Mouse (Mus musculus) lung, postnatal 0 days (tissue): Measurements from ENCODE around the gene Mgmt. TPM values are rescaled to one million over a fixed set of nuclear protein-coding genes. Genes with fewer than 3 reads are reported as not detected.

Source experiments
- ATAC-seq: fragments of 200-750 bp; cut with Nextera tagmentation; 2 replicates; pipeline ENCODE4 v1.8.0; 2017; ENCODE audit warnings: moderate library complexity
- DNase-seq: peaks from one replicate; pipeline ENCODE4 v3.0.0-alpha.2; 2016; ENCODE audit warnings: low spot score
- H3K27ac ChIP-seq: fragments of 300-500 bp; sonication (generic); 2 replicates; pipeline ENCODE4 v1.5.1; 2014; ENCODE audit warnings: antibody characterized with exemption, mild to moderate bottlenecking, low read length, mixed read lengths
- H3K27me3 ChIP-seq: fragments of 300-500 bp; sonication (generic); replicated peaks from 2 replicates; pipeline ENCODE4 v1.6.1; 2014; ENCODE audit warnings: low read length, mixed read lengths; ENCODE audit not compliant: insufficient read depth
- H3K36me3 ChIP-seq: fragments of 300-500 bp; sonication (generic); 2 replicates; pipeline ENCODE4 v1.6.1; 2014; ENCODE audit warnings: low read length, mixed read lengths; ENCODE audit not compliant: insufficient read depth
- H3K4me1 ChIP-seq: fragments of 300-500 bp; sonication (generic); 2 replicates; pipeline ENCODE4 v1.6.1; 2014; ENCODE audit warnings: antibody characterized with exemption, low read depth, low read length, mixed read lengths; ENCODE audit not compliant: insufficient read depth
- H3K4me2 ChIP-seq: fragments of 300-500 bp; sonication (generic); replicated peaks from 2 replicates; pipeline ENCODE4 v1.6.1; 2014; ENCODE audit warnings: low read depth, mild to moderate bottlenecking, low read length, moderate library complexity, mixed read lengths
- H3K4me3 ChIP-seq: fragments of 300-500 bp; sonication (generic); 2 replicates; pipeline ENCODE4 v1.5.1; 2014; ENCODE audit warnings: low read depth, low read length
- H3K9ac ChIP-seq: fragments of 300-500 bp; sonication (generic); replicated peaks from 2 replicates; pipeline ENCODE4 v1.6.1; 2014; ENCODE audit warnings: low read depth, mild to moderate bottlenecking
- H3K9me3 ChIP-seq: fragments of 300-500 bp; sonication (generic); 2 replicates; pipeline ENCODE4 v1.6.1; 2016; ENCODE audit warnings: low read length, mixed read lengths
- CTCF ChIP-seq: IDR thresholded peaks from 2 replicates; pipeline ENCODE4 v1.5.1; 2016; ENCODE audit warnings: antibody characterized with exemption, mild to moderate bottlenecking
- EP300 ChIP-seq: IDR thresholded peaks from 2 replicates; pipeline ENCODE4 v1.6.1; 2016; ENCODE audit warnings: antibody characterized with exemption, mild to moderate bottlenecking, control low read depth
- WGBS: fragments of 180-500 bp; shearing (Covaris S2); extraction: QIAGEN DNeasy Blood & Tissue Kit; methylation state at CpG from one replicate; pipeline ENCODE4 v1.1.7; 2014; 5-methylcytosine and 5-hydroxymethylcytosine counted together
- polyA plus RNA-seq: library from polyadenylated mRNA; unstranded; fragments of >200 nt; fragmentation: Nextera tagmentation; extraction: Ambion mirVana; gene quantifications from 2 replicates; pipeline ENCODE4 v1.2.1, GENCODE M21; 2015

Mgmt gene
- polyA plus RNA-seq, 1 experiment from 2014 or later = 1.8 TPM

DNA sequence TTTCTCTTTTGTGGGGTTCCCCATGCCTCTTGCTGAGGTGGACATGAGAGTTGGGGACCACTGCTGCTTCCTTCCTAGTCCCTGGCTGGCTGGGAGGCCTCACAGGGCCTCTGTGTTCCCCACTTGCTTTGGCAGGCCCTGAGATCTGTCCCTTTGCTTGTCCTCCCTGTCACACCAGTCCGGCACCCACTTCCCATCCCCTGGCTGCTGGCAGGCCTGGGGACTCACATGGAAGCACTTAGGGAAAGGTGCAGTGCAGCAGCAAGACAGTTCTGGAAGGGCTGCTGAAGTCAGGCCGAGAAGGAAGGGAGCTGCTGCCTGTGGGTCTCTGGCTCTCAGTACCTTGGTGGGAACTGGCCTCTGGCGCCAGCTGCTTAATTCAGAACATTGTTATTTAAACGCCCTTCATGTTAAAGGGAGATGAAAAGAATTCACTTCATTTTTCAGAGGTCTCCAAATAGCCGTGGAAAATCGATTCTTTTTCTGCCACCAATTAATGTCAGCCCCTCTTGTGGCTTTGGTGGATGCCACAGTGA, 53.9 kb downstream of the Mgmt start:
- no peak for ATAC-seq
- TF ChIP-seq CTCF (no peak), EP300 (no peak)

DNA sequence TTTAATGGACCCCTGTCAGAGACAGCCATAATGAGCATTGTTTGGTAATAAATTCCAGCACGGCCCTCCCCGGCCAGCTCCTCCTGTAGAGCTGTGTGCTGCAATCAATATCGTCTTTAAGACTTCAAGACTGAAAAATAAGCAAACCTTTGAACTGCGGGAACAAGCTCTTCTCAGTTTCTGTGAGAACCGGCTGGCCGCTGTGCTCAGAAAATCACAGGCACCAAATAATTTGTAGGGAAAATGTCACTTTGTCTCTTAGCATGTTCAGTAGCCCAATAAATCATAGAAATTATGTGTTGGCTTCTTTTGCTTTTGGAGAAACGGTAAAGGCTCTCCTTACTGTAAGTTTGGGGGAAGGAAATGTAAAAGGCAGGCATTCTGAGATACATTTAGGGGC, 58.2 kb downstream of the Mgmt start:
- H3K9me3 ChIP-seq = no peaks in the 10 kb centered on the region
- no peak for ATAC-seq
- no peaks in the 10 kb centered on the region for H3K4me1 ChIP-seq
- WGBS = 39% methylated on average over 7 of the region's 7 CpGs
- no peaks in the 10 kb centered on the region for H3K27me3 ChIP-seq
- DNase-seq = peak; percentile 19
- H3K4me2 ChIP-seq = no peak overlapping the region
- TF ChIP-seq CTCF = no peak
- TF ChIP-seq EP300 = no peak
- H3K36me3 ChIP-seq = no peaks in the 10 kb centered on the region
- H3K9ac ChIP-seq = no peak overlapping the region
- no peak overlapping the region for H3K27ac ChIP-seq
- no peak overlapping the region for H3K4me3 ChIP-seq

More for the DNA sequence above, 53.9 kb downstream of the Mgmt start:
- H3K9ac ChIP-seq = no peak overlapping the region
- no peak overlapping the region for H3K27ac ChIP-seq
- H3K4me3 ChIP-seq = no peak overlapping the region
- no peak overlapping the region for H3K4me2 ChIP-seq
- no peaks in the 10 kb centered on the region for H3K9me3 ChIP-seq
- H3K36me3 ChIP-seq = no peaks in the 10 kb centered on the region
- H3K27me3 ChIP-seq = no peaks in the 10 kb centered on the region
- WGBS = 67% methylated on average over 6 of the region's 6 CpGs
- DNase-seq = no peak
- H3K4me1 ChIP-seq = no peaks in the 10 kb centered on the region

GRCm38 (mm10) chr7:136953251-136953650, 58.8 kb downstream of the Mgmt start:
- no peaks in the 10 kb centered on the region for H3K4me1 ChIP-seq
- TF ChIP-seq CTCF = no peak
- no peak for TF ChIP-seq EP300
- no peak overlapping the region for H3K4me3 ChIP-seq
- DNase-seq (no peak), ATAC-seq (no peak)
- WGBS = 50% methylated on average over 3 of the region's 3 CpGs
- H3K9ac ChIP-seq = no peak overlapping the region
- H3K27ac ChIP-seq = no peak overlapping the region
- no peaks in the 10 kb centered on the region for H3K27me3 ChIP-seq
- H3K4me2 ChIP-seq = no peak overlapping the region
- H3K9me3 ChIP-seq = no peaks in the 10 kb centered on the region
- H3K36me3 ChIP-seq = no peaks in the 10 kb centered on the region

- no peak for DNase-seq
- no peaks in the 10 kb centered on the region for H3K36me3 ChIP-seq
- 93% methylated on average over 7 of the region's 7 CpGs for WGBS
- H3K4me3 ChIP-seq = no peak overlapping the region
- no peak overlapping the region for H3K4me2 ChIP-seq
- no peaks in the 10 kb centered on the region for H3K9me3 ChIP-seq
- no peaks in the 10 kb centered on the region for H3K27me3 ChIP-seq
- no peak for ATAC-seq
- H3K27ac ChIP-seq = no peak overlapping the region
- TF ChIP-seq CTCF = no peak
- no peak for TF ChIP-seq EP300
- H3K4me1 ChIP-seq = no peaks in the 10 kb centered on the region
- H3K9ac ChIP-seq = no peak overlapping the region
These were observed 77.9 kb downstream of the Mgmt start for GRCm38 (mm10) chr7:136972361-136972760.

DNA sequence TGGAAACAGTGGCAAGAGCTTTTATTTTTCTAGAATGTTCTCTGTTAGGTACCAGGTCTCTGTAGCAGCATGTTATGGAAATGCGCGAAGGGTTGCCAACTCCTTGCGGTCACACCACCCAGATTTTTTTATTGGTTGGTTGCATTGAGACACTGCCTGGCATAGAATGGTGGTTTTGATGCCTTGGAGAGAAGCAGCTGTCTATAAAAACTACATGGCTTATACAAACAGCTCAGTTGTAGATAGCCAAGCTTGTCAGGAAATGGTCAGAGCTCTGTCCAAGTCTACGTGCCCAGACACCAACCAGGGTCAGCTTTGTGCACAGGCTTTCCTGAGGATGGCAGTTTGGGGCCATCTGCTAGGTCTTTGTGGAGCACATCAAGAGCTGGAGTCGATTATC, 80.6 kb downstream of the Mgmt start:
- Histone ChIP-seq H3K4me1 (no peaks in the 10 kb centered on the region), H3K27ac (no peak overlapping the region), H3K27me3 (no peaks in the 10 kb centered on the region), H3K9me3 (no peaks in the 10 kb centered on the region), H3K36me3 (no peaks in the 10 kb centered on the region), H3K4me2 (no peak overlapping the region), H3K4me3 (no peak overlapping the region), H3K9ac (no peak overlapping the region)
- DNase-seq (no peak), ATAC-seq (no peak)
- WGBS = 85% methylated on average over 5 of the region's 5 CpGs
- no peak for TF ChIP-seq CTCF
- no peak for TF ChIP-seq EP300

DNA sequence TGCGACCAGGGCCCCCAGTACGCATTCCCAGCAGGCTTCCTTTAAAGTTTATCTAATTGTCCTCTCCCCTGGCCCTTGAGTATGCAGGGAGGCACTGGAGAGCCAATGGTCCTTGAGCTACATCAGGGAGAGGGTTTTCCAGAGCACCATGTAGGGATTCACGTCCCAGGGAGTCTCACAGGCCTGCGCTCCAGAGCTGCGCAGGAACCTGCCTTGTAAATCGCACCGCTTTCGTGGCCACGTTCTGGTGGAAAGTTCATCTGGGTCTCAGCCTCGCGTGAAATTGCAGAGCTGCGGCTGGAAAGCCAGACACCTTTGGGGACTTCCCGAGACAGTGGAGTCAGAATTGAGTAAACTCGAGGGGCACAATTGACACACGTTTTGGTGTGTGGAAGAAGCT, 103.0 kb downstream of the Mgmt start:
- H3K27me3 ChIP-seq = no peaks in the 10 kb centered on the region; the same call in 1 of the 2 replicates
- H3K27ac ChIP-seq = no peak overlapping the region
- no peak for TF ChIP-seq EP300
- no peak for TF ChIP-seq CTCF
- no peak overlapping the region for H3K4me2 ChIP-seq
- WGBS = 84% methylated on average over 15 of the region's 15 CpGs
- no peak overlapping the region for H3K9ac ChIP-seq
- ATAC-seq = no peak
- no peak for DNase-seq
- no peaks in the 10 kb centered on the region for H3K36me3 ChIP-seq
- no peaks in the 10 kb centered on the region for H3K4me1 ChIP-seq
- H3K4me3 ChIP-seq = no peak overlapping the region
- H3K9me3 ChIP-seq = no peaks in the 10 kb centered on the region

DNA sequence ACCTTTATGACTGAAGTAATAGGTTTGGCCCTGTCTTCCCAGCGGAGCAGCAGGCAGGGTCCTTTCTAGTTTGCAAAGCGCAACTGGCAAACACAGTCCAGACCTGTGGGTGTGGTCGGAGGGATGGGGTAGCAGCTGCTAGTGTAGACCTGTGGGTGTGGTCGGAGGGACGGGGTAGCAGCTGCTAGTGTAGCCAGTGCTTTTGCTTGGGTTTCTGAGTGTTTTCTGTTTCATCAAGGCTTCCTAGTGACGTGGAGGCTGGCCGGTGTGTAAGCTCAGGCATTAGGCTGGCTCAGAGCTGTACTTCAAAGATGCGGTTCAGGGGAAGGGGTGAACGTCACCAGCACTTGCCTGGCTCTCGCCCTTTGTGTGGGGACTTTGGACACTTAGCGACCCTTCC, 106.3 kb downstream of the Mgmt start:
- no peak for ATAC-seq
- no peak for TF ChIP-seq EP300
- TF ChIP-seq CTCF = no peak
- Histone ChIP-seq H3K4me1 (no peaks in the 10 kb centered on the region), H3K27me3 (no peaks in the 10 kb centered on the region; the same call in 1 of the 2 replicates), H3K9me3 (no peaks in the 10 kb centered on the region), H3K4me3 (no peak overlapping the region), H3K4me2 (no peak overlapping the region), H3K27ac (no peak overlapping the region), H3K9ac (no peak overlapping the region), H3K36me3 (no peaks in the 10 kb centered on the region)
- no peak for DNase-seq
- 67% methylated on average over 11 of the region's 11 CpGs for WGBS
